Mouse (Mus musculus) liver, adult (tissue): ENCODE measurements around the gene Elmo2.

Experiments
- GATA4 ChIP-seq: IDR thresholded peaks from 2 replicates; pipeline ENCODE4 v1.6.1; 2014; ENCODE audit warnings: mild to moderate bottlenecking, low read length; ENCODE audit not compliant: insufficient replicate concordance

Gene Elmo2

GRCm38 (mm10) chr2:165263861-165264260 lies 62.4 kb downstream of the Elmo2 start:
- TF ChIP-seq GATA4: no peak

GRCm38 (mm10) chr2:165262274-165262990 lies 63.8 kb downstream of the Elmo2 start:
- no peak for TF ChIP-seq GATA4

GRCm38 (mm10) chr2:165259859-165260258 lies 66.4 kb downstream of the Elmo2 start:
- no peak for TF ChIP-seq GATA4

- TF ChIP-seq GATA4: no peak
Measured at GRCm38 (mm10) chr2:165258321-165258720, 68.0 kb downstream of the Elmo2 start.

GRCm38 (mm10) chr2:165257151-165257834 lies 69.0 kb downstream of the Elmo2 start:
- TF ChIP-seq GATA4: no peak

GRCm38 (mm10) chr2:165256213-165256612 lies 70.1 kb downstream of the Elmo2 start:
- TF ChIP-seq GATA4: no peak

- TF ChIP-seq GATA4: no peak
Measured at GRCm38 (mm10) chr2:165253867-165254266, 72.4 kb downstream of the Elmo2 start.

- TF ChIP-seq GATA4: no peak
Measured at GRCm38 (mm10) chr2:165253269-165253668, 73.0 kb downstream of the Elmo2 start.

- TF ChIP-seq GATA4: no peak
Measured at GRCm38 (mm10) chr2:165252801-165253200, 73.5 kb downstream of the Elmo2 start.

GRCm38 (mm10) chr2:165252381-165252780 lies 73.9 kb downstream of the Elmo2 start:
- TF ChIP-seq GATA4: no peak

- TF ChIP-seq GATA4: no peak
Measured at GRCm38 (mm10) chr2:165250903-165251302, 75.4 kb downstream of the Elmo2 start.

- TF ChIP-seq GATA4: no peak
Measured at GRCm38 (mm10) chr2:165248967-165249366, 77.3 kb downstream of the Elmo2 start.

- no peak for TF ChIP-seq GATA4
Measured at GRCm38 (mm10) chr2:165246349-165246748, 79.9 kb downstream of the Elmo2 start.

GRCm38 (mm10) chr2:165243122-165243720 lies 83.1 kb downstream of the Elmo2 start:
- no peak for TF ChIP-seq GATA4

GRCm38 (mm10) chr2:165242575-165242974 lies 83.7 kb downstream of the Elmo2 start:
- no peak for TF ChIP-seq GATA4

- TF ChIP-seq GATA4: no peak
Measured at GRCm38 (mm10) chr2:165241786-165242185, 84.5 kb downstream of the Elmo2 start.
